Mouse (Mus musculus) E14TG2a.4 (cell line): Measurements from ENCODE around the gene Rpl27.
A peak's percentile ranks its signal among the peaks of the same experiment; 100 is the strongest.

ENCODE experiments used
- H3K27me3 ChIP-seq: 2 replicates; pipeline ENCODE4 v1.6.1; 2014; ENCODE audit warnings: low read length, control low read depth; ENCODE audit not compliant: insufficient read depth
- H3K36me3 ChIP-seq: 2 replicates; pipeline ENCODE4 v1.6.1; 2014; ENCODE audit warnings: low read length, control low read depth; ENCODE audit not compliant: insufficient read depth
- H3K4me1 ChIP-seq: replicated peaks from 2 replicates; pipeline ENCODE4 v1.6.1; 2014; ENCODE audit warnings: low read depth, low read length, control low read depth
- H3K4me3 ChIP-seq: replicated peaks from 2 replicates; pipeline ENCODE4 v1.5.1; 2014; ENCODE audit warnings: mild to moderate bottlenecking, low read length
- H3K9me3 ChIP-seq: 2 replicates; pipeline ENCODE4 v1.6.1; 2014; ENCODE audit warnings: low read length, control low read depth
- CTCF ChIP-seq: conservative IDR thresholded peaks from 2 replicates; pipeline ENCODE4 v1.5.1; 2014; ENCODE audit warnings: low read length
- NANOG ChIP-seq: IDR thresholded peaks from 2 replicates; pipeline ENCODE4 v1.6.1; 2014; ENCODE audit warnings: borderline replicate concordance, low read length, mixed read lengths
- POU5F1 ChIP-seq: IDR thresholded peaks from 2 replicates; pipeline ENCODE4 v1.6.1; 2014; ENCODE audit warnings: low read length, borderline replicate concordance

Gene Rpl27

DNA sequence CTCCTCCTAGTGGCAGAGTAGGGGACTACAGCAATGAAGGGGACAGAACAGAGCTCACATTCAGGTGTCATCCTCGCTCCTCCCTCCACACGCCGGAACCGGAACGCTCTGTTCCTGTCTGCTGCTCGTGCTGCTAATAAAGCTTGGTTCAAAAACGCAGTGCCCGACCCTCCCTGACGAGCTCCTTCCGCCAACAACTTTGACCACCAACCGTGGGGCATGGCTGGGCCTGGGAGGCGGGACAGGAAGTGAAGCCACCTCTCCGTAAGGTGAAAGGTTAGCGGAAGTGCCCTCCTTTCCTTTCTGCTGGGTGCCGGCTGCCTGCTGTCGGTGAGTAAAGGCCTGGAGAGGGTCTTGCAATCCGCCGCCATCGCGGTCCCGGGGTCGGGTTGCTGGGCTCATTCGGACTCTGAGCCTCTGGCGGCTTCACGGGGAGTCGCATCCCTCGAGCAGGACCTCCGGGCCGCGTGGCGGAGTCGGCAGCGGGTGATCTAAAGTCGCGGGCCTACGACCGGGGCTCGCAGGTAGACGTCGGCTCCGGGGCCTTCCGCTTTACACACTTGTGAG lies at the start of gene Rpl27:
Gene Rpl27 (plus strand): TSS at position 172 of the 567 bp plus-strand sequence.
- peak within 1 kb of the TSS; percentile 99 for H3K4me3 ChIP-seq
- peaks cover 30% of the 10 kb centered on the region for H3K4me1 ChIP-seq
- H3K9me3 ChIP-seq = no peaks in the 10 kb centered on the region
- no peaks in the 10 kb centered on the region for H3K27me3 ChIP-seq
- TF ChIP-seq NANOG (0 out of 2 replicates have a peak, but pooled peaks have one; percentile 21), CTCF (peak; percentile 66), POU5F1 (no peak)
- peaks cover 37% of the 10 kb centered on the region for H3K36me3 ChIP-seq

DNA sequence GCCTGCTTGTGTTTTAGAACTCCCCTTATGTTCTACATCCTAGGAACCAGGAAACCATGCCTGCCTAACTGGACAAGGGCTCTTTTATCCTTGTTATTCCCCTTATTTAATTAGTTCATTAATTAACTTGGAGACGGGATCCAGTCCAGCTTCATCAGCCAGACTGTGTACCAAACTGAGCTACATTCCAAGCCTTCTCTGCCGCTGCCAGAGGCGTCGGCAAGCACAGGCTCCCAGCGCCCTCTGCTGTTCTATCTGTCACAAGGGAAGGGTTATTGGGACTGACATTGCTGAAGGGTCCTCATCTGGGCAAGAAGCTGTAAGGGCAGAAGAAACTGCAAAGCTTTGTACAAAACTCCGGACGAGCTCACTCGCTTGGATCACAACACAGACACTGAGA lies 47.0 kb upstream of the Rpl27 start:
- H3K9me3 ChIP-seq = peaks cover 19% of the 10 kb centered on the region
- no peaks in the 10 kb centered on the region for H3K4me1 ChIP-seq
- no peak overlapping the region for H3K4me3 ChIP-seq
- peaks cover 4% of the 10 kb centered on the region; the same call in 1 of the 2 replicates for H3K27me3 ChIP-seq
- H3K36me3 ChIP-seq = no peaks in the 10 kb centered on the region
- TF ChIP-seq CTCF (peak; percentile 59), POU5F1 (no peak)

DNA sequence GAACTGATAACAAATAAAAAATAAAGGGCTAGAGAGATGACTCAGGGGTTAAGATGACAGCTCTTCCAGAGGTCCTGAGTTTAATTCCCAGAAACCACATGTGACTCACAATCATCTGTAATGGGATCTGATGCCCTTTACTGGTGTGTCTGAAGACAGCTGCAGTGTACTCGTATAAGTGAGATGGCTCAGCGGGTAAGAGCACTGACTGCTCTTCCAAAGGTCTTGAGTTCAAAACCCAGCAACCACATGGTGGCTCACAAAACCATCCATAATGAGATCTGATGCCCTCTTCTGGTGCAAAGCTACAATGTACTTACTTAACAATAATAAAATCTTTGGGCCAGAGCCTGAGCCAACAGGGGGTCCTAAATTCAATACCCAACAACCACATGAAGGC lies 26.8 kb upstream of the Rpl27 start:
- no peaks in the 10 kb centered on the region for H3K27me3 ChIP-seq
- peaks cover 57% of the 10 kb centered on the region for H3K4me1 ChIP-seq
- no peaks in the 10 kb centered on the region for H3K9me3 ChIP-seq
- H3K4me3 ChIP-seq = no peak overlapping the region
- peaks cover 49% of the 10 kb centered on the region for H3K36me3 ChIP-seq
- no peak for TF ChIP-seq NANOG
- TF ChIP-seq POU5F1 = no peak
- TF ChIP-seq CTCF = no peak

DNA sequence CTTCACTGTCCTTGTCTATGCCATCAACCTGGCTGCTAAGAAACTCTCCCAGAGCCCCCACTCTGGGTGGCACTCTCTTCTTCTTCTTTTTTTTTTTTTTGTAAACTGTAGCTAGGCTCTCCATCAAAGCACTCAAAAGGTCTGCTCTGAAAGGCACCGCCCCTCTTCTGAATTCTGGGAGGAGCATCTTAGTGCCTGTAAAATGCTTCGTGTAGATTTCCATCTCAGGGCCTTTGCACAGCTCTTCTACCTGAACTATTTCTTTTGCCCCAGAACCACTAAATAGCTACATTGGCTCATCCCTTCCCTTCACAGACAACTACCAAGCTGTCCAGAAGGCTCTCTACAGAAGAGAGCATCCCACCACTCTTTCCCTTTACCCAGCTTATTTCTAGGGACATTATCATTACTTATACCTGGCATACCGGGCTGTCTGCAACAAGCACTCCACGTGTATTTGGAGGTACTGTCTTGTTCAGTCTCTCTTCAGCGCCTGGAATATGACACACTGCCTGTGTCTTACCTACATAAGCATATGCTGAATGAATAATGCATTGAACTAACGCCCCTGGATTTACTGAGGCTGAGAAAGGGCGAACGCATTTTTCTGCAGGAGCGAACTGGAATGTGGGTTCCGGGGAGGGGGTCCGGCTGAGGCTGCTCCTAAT lies 25.5 kb upstream of the Rpl27 start:
- H3K4me3 ChIP-seq = peak overlapping the region; percentile 93
- peaks cover 37% of the 10 kb centered on the region for H3K36me3 ChIP-seq
- no peak for TF ChIP-seq NANOG
- TF ChIP-seq CTCF = no peak
- no peak for TF ChIP-seq POU5F1
- H3K27me3 ChIP-seq = no peaks in the 10 kb centered on the region
- H3K9me3 ChIP-seq = no peaks in the 10 kb centered on the region
- peaks cover 44% of the 10 kb centered on the region for H3K4me1 ChIP-seq

DNA sequence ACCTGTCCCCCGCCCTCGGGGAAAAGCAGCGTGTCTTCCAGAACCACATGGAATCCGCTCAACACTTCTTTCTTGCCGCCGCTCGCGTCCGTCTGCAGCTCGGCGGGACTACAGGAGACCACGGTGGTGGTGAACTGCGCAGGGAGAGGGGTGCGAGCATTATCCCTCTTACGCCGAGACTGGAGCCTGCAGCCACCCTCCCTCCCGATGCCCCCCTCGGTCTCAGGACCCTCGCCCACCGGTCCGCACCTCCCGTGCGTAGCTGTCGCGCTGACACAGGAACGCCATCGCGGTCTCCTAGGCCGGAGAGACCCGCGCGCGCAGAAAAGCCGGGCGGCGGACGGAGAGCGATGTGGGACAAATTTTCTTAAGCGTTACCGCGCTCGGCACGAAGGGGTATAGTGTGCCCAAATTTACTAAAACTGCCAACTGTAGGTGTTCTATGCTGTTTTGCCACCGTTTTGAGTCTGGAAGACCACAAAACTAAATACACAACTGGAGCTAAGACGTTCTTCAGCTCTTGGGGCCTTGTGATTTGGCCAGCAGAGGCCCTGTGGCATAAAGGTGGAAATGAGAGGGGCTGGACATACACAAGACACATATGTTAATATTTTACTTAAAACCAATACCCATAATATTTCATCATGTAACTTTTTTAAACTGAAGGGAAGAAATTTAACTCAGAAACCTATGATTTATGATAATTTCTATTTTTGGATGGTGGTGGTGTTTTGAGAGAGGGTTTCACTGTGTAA lies 24.8 kb upstream of the Rpl27 start, which contains the start of gene Aarsd1:
Gene Aarsd1 (minus strand): TSS at position 515 of the 755 bp plus-strand sequence.
- Histone ChIP-seq H3K27me3 (no peaks in the 10 kb centered on the region), H3K36me3 (peaks cover 29% of the 10 kb centered on the region), H3K9me3 (no peaks in the 10 kb centered on the region), H3K4me3 (peak within 1 kb of the TSS; percentile 93), H3K4me1 (peaks cover 41% of the 10 kb centered on the region)
- TF ChIP-seq POU5F1 = no peak
- no peak for TF ChIP-seq CTCF
- TF ChIP-seq NANOG = no peak

DNA sequence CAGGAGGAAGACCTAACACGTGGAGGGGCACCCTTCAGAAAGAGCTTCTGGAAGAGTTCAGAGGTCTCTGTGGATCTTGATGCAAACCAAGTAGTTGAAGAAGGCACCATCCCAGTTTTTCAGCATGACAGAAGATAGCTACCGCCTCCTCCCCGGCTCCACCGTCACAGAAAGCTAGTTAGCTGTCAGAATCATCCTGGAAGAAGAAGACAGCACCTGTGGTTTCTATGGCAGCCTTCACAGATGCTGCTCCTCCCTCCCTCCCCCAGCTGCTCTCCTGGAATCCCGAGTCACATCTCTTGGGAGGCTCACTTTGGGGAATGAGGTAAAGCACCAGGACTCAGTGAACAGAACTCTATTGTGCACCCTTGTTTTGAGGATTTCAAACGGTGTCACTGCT lies 23.1 kb upstream of the Rpl27 start:
- H3K36me3 ChIP-seq = peaks cover 12% of the 10 kb centered on the region
- no peak overlapping the region for H3K4me3 ChIP-seq
- TF ChIP-seq NANOG (no peak), POU5F1 (no peak), CTCF (no peak)
- H3K4me1 ChIP-seq = peaks cover 48% of the 10 kb centered on the region
- no peaks in the 10 kb centered on the region for H3K9me3 ChIP-seq
- no peaks in the 10 kb centered on the region for H3K27me3 ChIP-seq

DNA sequence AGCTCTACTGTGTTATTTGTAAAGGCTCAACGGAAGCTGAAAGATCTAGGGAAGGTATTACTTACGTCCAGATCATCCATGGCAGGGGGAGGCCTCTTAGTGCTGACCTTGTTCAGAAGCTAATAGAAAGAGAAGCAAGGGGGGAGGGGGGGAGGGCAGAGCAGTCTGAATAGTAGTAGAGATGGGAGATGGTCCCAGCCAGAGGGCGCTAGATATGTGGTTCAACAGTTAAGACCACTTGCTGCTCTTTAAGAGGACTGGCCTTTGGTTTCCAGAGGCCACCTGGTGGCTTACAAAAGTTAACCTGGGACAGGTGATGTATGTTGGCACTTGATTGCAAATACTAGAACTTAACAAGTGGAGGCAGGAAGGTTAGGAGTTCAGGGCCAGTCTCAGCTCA lies 22.5 kb upstream of the Rpl27 start:
- Histone ChIP-seq H3K4me3 (no peak overlapping the region), H3K36me3 (peaks cover 9% of the 10 kb centered on the region; the same call in 1 of the 2 replicates), H3K4me1 (peaks cover 54% of the 10 kb centered on the region), H3K27me3 (no peaks in the 10 kb centered on the region), H3K9me3 (no peaks in the 10 kb centered on the region)
- no peak; the same call in 1 of the 2 replicates for TF ChIP-seq CTCF
- TF ChIP-seq NANOG = no peak

DNA sequence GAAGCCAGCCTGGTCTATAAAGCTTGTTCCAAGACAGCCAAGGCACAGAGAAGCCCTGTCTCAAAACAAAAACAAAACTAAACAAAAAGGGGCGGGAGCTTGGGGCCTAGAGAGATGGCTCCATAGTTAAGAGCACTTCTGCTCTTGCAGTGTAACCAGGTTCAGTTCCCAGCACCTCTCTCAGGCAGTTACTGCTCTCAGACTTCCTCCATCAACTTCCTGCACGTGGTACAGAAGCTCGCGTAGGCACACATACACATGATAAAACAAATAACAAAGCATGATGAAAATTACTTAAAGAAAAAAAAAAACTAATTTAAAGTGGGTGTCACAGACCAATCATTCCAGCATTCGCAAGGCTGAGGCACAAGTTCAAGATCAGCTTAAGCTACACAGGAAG lies 21.9 kb upstream of the Rpl27 start:
- Histone ChIP-seq H3K4me1 (peaks cover 55% of the 10 kb centered on the region), H3K27me3 (no peaks in the 10 kb centered on the region), H3K4me3 (no peak overlapping the region), H3K36me3 (peaks cover 3% of the 10 kb centered on the region; the same call in 1 of the 2 replicates), H3K9me3 (no peaks in the 10 kb centered on the region)
- no peak for TF ChIP-seq CTCF
- TF ChIP-seq POU5F1 = no peak
- TF ChIP-seq NANOG = no peak
